Mouse (Mus musculus): ENCODE data around the gene Tsen2. TPM values are rescaled to one million over a fixed set of nuclear protein-coding genes. Genes with fewer than 3 reads are reported as not detected.

Gene Tsen2
- total and polyA plus RNA-seq, 2 experiments from 2014 or later, result 33.7 to 34.4 TPM

DNA sequence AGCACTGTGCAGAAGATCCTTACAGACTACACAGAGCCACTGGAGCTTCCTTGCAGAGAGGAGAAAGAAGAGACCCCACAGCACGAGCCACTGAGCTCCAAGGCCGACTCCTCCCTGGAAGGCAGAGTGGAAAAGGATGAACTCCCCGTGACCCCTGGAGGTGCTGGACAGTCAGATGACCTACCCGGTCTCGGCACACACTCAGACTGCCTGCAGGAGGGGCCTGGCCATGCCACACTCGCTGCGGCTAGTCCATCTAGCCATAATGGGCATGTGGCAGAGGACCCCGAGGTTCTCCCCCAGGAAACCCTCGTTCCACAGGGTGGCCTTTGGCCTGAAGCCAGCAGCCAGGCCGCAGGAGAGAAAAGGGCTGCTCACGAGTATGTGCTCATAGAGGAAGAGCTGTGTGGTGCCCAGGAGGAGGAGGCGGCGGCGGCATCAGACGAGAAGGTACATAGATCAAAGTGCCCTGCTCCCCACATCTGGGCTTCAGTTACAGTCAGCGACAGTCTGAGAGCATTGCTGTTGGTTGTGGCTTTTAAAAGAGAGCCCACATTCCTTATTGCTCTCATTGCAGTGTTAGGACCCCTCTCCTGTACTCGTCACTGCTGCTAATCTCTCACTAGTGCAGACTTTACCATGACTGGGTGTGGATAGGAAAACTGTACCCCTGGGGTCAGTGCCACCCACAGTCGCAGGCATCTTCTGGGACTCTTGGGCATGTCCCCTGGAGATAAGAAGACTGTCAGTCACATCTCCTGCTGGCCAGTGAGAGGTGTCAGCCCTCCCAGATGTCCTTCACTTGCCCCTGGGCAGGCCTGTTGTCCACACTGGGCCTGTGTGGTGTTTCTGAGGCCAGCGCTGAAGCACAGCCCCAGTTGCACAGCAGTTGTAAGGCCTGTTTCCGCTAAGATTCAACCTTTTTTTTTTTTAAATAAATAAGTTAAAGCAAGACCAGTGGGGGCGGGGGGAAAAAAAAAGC is 15.5 kb downstream of the Tsen2 start:
- ATAC-seq, result no peak
- TF ChIP-seq CTCF (IDR thresholded peaks at IDR 0.05; ENCODE audit: low read depth), result no peak
- DNase-seq, result no peak
- Histone ChIP-seq H3K27ac (ENCODE audit: low read depth, low read length) (no peak overlapping the region), H3K4me2 (ENCODE audit: low read depth) (no peak overlapping the region), H3K27me3 (ENCODE audit: insufficient read depth, low read length) (no peaks in the 10 kb centered on the region), H3K4me3 (ENCODE audit: low read depth, low read length) (no peak overlapping the region), H3K36me3 (ENCODE audit: insufficient read depth) (peaks cover 55% of the 10 kb centered on the region), H3K9ac (no peak overlapping the region), H3K4me1 (ENCODE audit: insufficient read depth) (no peaks in the 10 kb centered on the region), H3K9me3 (ENCODE audit: low read length) (no peaks in the 10 kb centered on the region)
- 82% methylated on average over 21 of the region's 21 CpGs for WGBS

DNA sequence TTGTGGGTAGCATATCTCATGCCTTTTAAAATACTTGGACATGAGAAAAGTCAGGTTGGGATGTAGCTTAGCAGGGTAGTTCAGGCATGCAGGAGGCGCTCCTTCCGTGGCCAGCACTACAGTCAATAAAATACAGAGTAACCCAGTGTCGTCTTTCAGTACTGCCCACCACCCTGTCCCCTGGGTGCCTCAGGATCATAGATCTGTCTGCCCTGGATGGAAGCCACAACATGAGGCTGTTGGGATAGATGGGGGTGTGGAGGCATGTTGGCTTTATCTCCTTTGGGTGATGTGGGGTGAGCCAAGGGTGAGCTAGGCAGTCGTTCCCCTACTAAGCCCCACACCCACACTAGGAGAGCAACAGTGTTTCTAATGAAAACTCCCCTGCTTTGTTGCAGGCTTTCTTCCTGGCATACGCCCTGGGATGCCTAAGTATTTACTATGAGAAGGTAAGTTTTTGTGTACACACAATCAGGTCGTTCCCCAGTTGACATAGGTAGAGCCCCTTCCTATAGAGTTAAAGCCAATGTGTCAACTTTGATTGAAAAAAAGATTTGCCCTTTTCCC is 21.1 kb downstream of the Tsen2 start:
- no peaks in the 10 kb centered on the region for H3K9me3 ChIP-seq (ENCODE audit: low read length)
- H3K27ac ChIP-seq (ENCODE audit: low read depth, low read length), result no peak overlapping the region
- WGBS, result 96% methylated on average over 6 of the region's 6 CpGs
- H3K4me3 ChIP-seq (ENCODE audit: low read depth, low read length), result no peak overlapping the region
- no peaks in the 10 kb centered on the region for H3K27me3 ChIP-seq (ENCODE audit: insufficient read depth, low read length)
- no peak overlapping the region for H3K9ac ChIP-seq
- no peak overlapping the region for H3K4me2 ChIP-seq (ENCODE audit: low read depth)
- H3K36me3 ChIP-seq (ENCODE audit: insufficient read depth), result peaks cover 68% of the 10 kb centered on the region
- DNase-seq (no peak), ATAC-seq (no peak)
- H3K4me1 ChIP-seq (ENCODE audit: insufficient read depth), result no peaks in the 10 kb centered on the region
- TF ChIP-seq CTCF (IDR thresholded peaks at IDR 0.05; ENCODE audit: low read depth), result no peak

DNA sequence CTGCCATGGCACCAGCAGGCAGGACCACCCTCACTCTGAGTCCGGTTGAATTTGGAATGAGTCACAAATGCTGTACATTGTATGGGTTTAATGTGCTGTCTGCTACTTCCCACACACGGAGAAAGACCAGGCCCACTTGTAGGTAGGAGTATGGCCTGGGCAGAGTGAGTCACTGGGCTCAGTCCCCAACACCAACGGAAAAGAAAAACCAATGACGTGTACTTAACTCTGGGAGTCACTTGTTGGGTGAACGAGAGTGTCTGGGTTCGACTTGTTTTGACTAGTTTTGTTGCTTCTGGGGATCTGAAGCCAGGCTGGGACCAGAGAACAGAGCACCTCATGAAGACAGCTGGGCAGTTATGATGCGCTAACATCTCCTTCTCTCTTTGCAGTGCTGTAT is 29.7 kb downstream of the Tsen2 start:
- no peak overlapping the region for H3K27ac ChIP-seq (ENCODE audit: low read depth, low read length)
- no peaks in the 10 kb centered on the region for H3K9me3 ChIP-seq (ENCODE audit: low read length)
- no peak for DNase-seq
- no peak overlapping the region for H3K9ac ChIP-seq
- TF ChIP-seq CTCF (IDR thresholded peaks at IDR 0.05; ENCODE audit: low read depth), result no peak
- no peaks in the 10 kb centered on the region for H3K4me1 ChIP-seq (ENCODE audit: insufficient read depth)
- H3K4me3 ChIP-seq (ENCODE audit: low read depth, low read length), result no peak overlapping the region
- no peak overlapping the region for H3K4me2 ChIP-seq (ENCODE audit: low read depth)
- ATAC-seq, result no peak
- no peaks in the 10 kb centered on the region for H3K27me3 ChIP-seq (ENCODE audit: insufficient read depth, low read length)
- H3K36me3 ChIP-seq (ENCODE audit: insufficient read depth), result peaks cover 81% of the 10 kb centered on the region
- WGBS, result 86% methylated on average over 7 of the region's 7 CpGs

DNA sequence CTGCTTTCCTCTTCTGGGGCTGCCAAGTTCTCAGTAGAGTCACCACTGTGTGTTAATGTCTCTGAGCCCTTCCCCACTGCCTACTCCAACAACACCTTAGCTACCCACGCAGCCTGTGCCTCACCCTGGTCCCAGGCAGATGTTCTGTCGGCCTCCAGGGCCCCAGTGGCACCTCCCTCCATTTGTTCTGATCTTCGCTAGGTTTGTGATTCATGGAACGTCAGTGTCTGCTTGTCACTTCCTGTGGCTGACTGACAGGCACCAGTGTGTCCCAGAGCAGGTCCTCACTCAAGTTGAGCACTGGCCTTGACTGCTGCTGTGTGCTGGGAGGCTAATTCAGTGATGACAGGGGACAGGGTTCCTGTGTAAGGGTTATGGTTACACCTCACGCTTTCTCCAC is 32.9 kb downstream of the Tsen2 start:
- Histone ChIP-seq H3K27me3 (ENCODE audit: insufficient read depth, low read length) (no peaks in the 10 kb centered on the region), H3K4me1 (ENCODE audit: insufficient read depth) (no peaks in the 10 kb centered on the region), H3K4me3 (ENCODE audit: low read depth, low read length) (no peak overlapping the region), H3K4me2 (ENCODE audit: low read depth) (no peak overlapping the region), H3K36me3 (ENCODE audit: insufficient read depth) (peaks cover 80% of the 10 kb centered on the region), H3K9ac (no peak overlapping the region), H3K9me3 (ENCODE audit: low read length) (no peaks in the 10 kb centered on the region), H3K27ac (ENCODE audit: low read depth, low read length) (no peak overlapping the region)
- ATAC-seq (no peak), DNase-seq (no peak)
- no peak for TF ChIP-seq CTCF (IDR thresholded peaks at IDR 0.05; ENCODE audit: low read depth)
- WGBS, result 84% methylated on average over 5 of the region's 5 CpGs

DNA sequence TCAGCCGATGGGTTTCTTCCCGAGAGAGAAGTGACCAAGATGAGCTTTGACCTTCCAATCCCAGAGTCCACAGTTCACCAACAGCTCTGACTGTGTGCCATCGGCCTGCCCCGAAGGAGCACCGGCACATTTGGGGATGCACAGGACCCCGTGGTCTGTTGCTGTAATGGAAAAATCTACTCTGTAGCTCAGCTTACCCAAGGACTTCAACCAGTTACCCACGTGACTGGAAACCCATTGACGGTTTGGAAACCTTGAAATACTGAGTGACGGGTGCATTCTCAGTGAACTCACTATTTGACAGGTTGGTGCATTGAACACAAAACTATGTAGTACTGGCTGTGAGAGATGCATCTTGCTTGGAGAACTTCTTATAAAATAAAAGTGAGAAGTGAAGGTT is 33.5 kb downstream of the Tsen2 start:
- DNase-seq (no peak), ATAC-seq (no peak)
- 76% methylated on average over 9 of the region's 9 CpGs for WGBS
- no peak for TF ChIP-seq CTCF (IDR thresholded peaks at IDR 0.05; ENCODE audit: low read depth)
- Histone ChIP-seq H3K9ac (no peak overlapping the region), H3K4me3 (ENCODE audit: low read depth, low read length) (no peak overlapping the region), H3K27me3 (ENCODE audit: insufficient read depth, low read length) (no peaks in the 10 kb centered on the region), H3K4me2 (ENCODE audit: low read depth) (no peak overlapping the region), H3K4me1 (ENCODE audit: insufficient read depth) (no peaks in the 10 kb centered on the region), H3K36me3 (ENCODE audit: insufficient read depth) (peaks cover 76% of the 10 kb centered on the region), H3K27ac (ENCODE audit: low read depth, low read length) (no peak overlapping the region), H3K9me3 (ENCODE audit: low read length) (no peaks in the 10 kb centered on the region)

DNA sequence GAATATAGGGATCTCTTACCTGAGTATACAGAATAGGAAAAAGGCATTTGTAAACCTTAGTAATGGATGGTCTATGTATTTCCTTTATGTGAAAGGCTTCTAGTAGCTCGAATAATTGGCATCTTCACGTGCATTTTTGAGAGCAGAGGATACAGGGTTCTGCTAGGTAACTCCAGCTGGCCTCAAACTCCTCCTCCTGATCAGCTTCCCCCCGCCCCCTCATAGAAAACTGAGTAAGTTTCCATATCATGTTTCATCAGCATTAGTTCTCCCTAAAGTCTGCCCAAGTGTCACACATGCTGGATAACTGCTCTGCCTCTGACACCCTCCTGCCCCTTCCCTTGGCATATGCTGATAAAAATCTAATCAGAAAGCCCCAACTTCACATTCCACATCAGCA is 36.3 kb downstream of the Tsen2 start:
- Histone ChIP-seq H3K4me2 (ENCODE audit: low read depth) (no peak overlapping the region), H3K4me1 (ENCODE audit: insufficient read depth) (no peaks in the 10 kb centered on the region), H3K9me3 (ENCODE audit: low read length) (no peaks in the 10 kb centered on the region), H3K9ac (no peak overlapping the region), H3K27ac (ENCODE audit: low read depth, low read length) (no peak overlapping the region), H3K27me3 (ENCODE audit: insufficient read depth, low read length) (no peaks in the 10 kb centered on the region), H3K4me3 (ENCODE audit: low read depth, low read length) (no peak overlapping the region), H3K36me3 (ENCODE audit: insufficient read depth) (peaks cover 54% of the 10 kb centered on the region)
- 85% methylated on average over 3 of the region's 3 CpGs for WGBS
- no peak for TF ChIP-seq CTCF (IDR thresholded peaks at IDR 0.05; ENCODE audit: low read depth)
- ATAC-seq (no peak), DNase-seq (no peak)
